Mouse (Mus musculus): ENCODE measurements at regions not wholly inside any gene's neighbourhood (a gene's known extent, or its start where the extent isn't known, plus 50 kb on each side); places are given as distances from the start of the nearest gene placed in this dataset.

- no peak for ATAC-seq (ENCODE audit: low read depth)
- Histone ChIP-seq H3K9me3 (ENCODE audit: control insufficient read depth, low read length) (no peaks in the 10 kb centered on the region), H3K36me3 (ENCODE audit: control insufficient read depth, insufficient read depth, low read length) (no peaks in the 10 kb centered on the region), H3K4me2 (ENCODE audit: low read depth, low read length) (no peak overlapping the region), H3K27me3 (ENCODE audit: control insufficient read depth, insufficient read depth, low read depth, low read length) (no peaks in the 10 kb centered on the region), H3K9ac (ENCODE audit: low read length) (no peak overlapping the region), H3K4me3 (ENCODE audit: low read length) (no peak overlapping the region), H3K27ac (ENCODE audit: low read length) (no peak overlapping the region), H3K4me1 (replicated peaks; ENCODE audit: control insufficient read depth, insufficient read depth, low read length) (no peaks in the 10 kb centered on the region)
- WGBS: 72% methylated on average over 4 of the region's 4 CpGs
Observed at GRCm38 (mm10) chr17:62083281-62083680, 797.8 kb downstream of the Efna5 start.

DNA sequence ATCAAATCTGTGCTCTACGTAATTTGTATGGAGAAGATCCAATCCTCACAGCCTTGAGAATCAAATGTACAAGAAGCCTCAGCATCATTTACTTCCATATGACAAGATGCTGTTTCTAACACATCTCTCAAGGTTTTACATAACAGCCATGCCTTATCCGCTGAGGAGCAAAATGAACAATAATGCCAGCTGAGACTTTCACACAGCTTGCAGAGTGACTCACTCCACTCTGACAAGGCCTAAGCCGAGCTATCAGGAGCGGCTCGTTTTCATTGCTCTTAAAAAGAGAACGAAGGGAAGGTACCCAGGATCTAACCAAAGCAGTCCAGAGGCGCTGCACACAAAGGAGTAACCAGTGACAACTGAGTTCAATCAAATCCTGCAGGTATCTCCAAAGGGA, 803.5 kb downstream of the Efna5 start:
- WGBS: 67% methylated on average over 7 of the region's 7 CpGs
- no peak overlapping the region for H3K27ac ChIP-seq (ENCODE audit: low read length)
- no peaks in the 10 kb centered on the region for H3K27me3 ChIP-seq (ENCODE audit: control insufficient read depth, insufficient read depth, low read depth, low read length)
- no peaks in the 10 kb centered on the region for H3K36me3 ChIP-seq (ENCODE audit: control insufficient read depth, insufficient read depth, low read length)
- H3K4me2 ChIP-seq (ENCODE audit: low read depth, low read length): no peak overlapping the region
- no peaks in the 10 kb centered on the region for H3K9me3 ChIP-seq (ENCODE audit: control insufficient read depth, low read length)
- ATAC-seq (ENCODE audit: low read depth): no peak
- no peak overlapping the region for H3K9ac ChIP-seq (ENCODE audit: low read length)
- no peaks in the 10 kb centered on the region for H3K4me1 ChIP-seq (replicated peaks; ENCODE audit: control insufficient read depth, insufficient read depth, low read length)
- no peak overlapping the region for H3K4me3 ChIP-seq (ENCODE audit: low read length)

- no peak overlapping the region for H3K4me2 ChIP-seq (ENCODE audit: low read depth, low read length)
- H3K27me3 ChIP-seq (ENCODE audit: control insufficient read depth, insufficient read depth, low read depth, low read length): no peaks in the 10 kb centered on the region
- no peak overlapping the region for H3K4me3 ChIP-seq (ENCODE audit: low read length)
- H3K36me3 ChIP-seq (ENCODE audit: control insufficient read depth, insufficient read depth, low read length): no peaks in the 10 kb centered on the region
- no peak for ATAC-seq (ENCODE audit: low read depth)
- no peaks in the 10 kb centered on the region for H3K9me3 ChIP-seq (ENCODE audit: control insufficient read depth, low read length)
- H3K9ac ChIP-seq (ENCODE audit: low read length): no peak overlapping the region
- 77% methylated on average over 1 of the region's 1 CpGs for WGBS
- no peaks in the 10 kb centered on the region for H3K4me1 ChIP-seq (replicated peaks; ENCODE audit: control insufficient read depth, insufficient read depth, low read length)
- no peak overlapping the region for H3K27ac ChIP-seq (ENCODE audit: low read length)
Observed at GRCm38 (mm10) chr17:62064939-62065338, 816.2 kb downstream of the Efna5 start.

DNA sequence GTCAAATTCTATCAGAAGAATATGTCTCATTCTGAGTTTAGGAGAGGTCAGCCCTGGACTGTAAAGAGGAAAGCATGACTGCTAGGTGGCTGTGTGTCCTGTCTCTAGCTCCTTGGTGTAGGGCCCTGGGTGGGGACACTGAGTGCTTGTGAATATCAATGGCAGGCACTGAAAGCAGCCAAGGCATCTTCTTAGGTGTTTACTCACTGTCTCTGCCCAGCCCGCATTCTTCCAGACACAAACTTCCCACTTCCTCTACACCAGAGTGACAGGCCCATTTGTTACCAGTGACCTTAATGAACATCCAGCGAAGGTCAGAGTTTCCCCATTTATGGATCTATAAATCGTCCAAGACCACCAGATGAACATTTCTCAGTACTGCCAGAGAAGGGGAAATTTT, 823.1 kb downstream of the Efna5 start:
- no peak overlapping the region for H3K27ac ChIP-seq (ENCODE audit: low read length)
- no peaks in the 10 kb centered on the region for H3K9me3 ChIP-seq (ENCODE audit: control insufficient read depth, low read length)
- H3K4me3 ChIP-seq (ENCODE audit: low read length): no peak overlapping the region
- WGBS: 30% methylated on average over 3 of the region's 3 CpGs
- H3K4me2 ChIP-seq (ENCODE audit: low read depth, low read length): no peak overlapping the region
- no peaks in the 10 kb centered on the region for H3K36me3 ChIP-seq (ENCODE audit: control insufficient read depth, insufficient read depth, low read length)
- H3K27me3 ChIP-seq (ENCODE audit: control insufficient read depth, insufficient read depth, low read depth, low read length): no peaks in the 10 kb centered on the region
- H3K4me1 ChIP-seq (replicated peaks; ENCODE audit: control insufficient read depth, insufficient read depth, low read length): no peaks in the 10 kb centered on the region
- H3K9ac ChIP-seq (ENCODE audit: low read length): no peak overlapping the region
- ATAC-seq (ENCODE audit: low read depth): no peak

- no peaks in the 10 kb centered on the region for H3K4me1 ChIP-seq (replicated peaks; ENCODE audit: control insufficient read depth, insufficient read depth, low read length)
- H3K27me3 ChIP-seq (ENCODE audit: control insufficient read depth, insufficient read depth, low read depth, low read length): no peaks in the 10 kb centered on the region
- H3K4me2 ChIP-seq (ENCODE audit: low read depth, low read length): no peak overlapping the region
- no peak overlapping the region for H3K4me3 ChIP-seq (ENCODE audit: low read length)
- 44% methylated on average over 6 of the region's 6 CpGs for WGBS
- no peak overlapping the region for H3K27ac ChIP-seq (ENCODE audit: low read length)
- no peak for ATAC-seq (ENCODE audit: low read depth)
- no peaks in the 10 kb centered on the region for H3K36me3 ChIP-seq (ENCODE audit: control insufficient read depth, insufficient read depth, low read length)
- no peak overlapping the region for H3K9ac ChIP-seq (ENCODE audit: low read length)
- H3K9me3 ChIP-seq (ENCODE audit: control insufficient read depth, low read length): no peaks in the 10 kb centered on the region
Observed at GRCm38 (mm10) chr17:62054801-62055200, 826.3 kb downstream of the Efna5 start.

DNA sequence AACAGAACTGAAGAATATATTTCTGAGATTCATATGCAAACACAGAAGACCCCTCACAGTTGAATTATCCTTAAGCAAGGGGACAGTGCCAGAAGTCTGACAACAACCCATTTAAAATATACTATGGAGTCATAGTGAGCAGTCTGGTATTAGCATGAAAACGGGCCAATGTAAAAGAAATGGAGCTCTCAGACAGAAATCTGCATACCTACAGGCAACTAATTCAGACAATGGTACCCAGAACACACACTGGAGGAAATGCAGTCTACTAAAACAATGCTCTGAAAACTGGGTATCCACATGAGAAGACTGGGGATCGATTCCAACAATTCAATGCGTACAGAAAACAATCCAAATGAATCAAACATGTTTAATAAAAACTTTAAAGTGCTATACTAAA, 832.1 kb downstream of the Efna5 start:
- Histone ChIP-seq H3K27ac (ENCODE audit: low read length) (no peak overlapping the region), H3K36me3 (ENCODE audit: control insufficient read depth, insufficient read depth, low read length) (no peaks in the 10 kb centered on the region), H3K4me3 (ENCODE audit: low read length) (no peak overlapping the region), H3K27me3 (ENCODE audit: control insufficient read depth, insufficient read depth, low read depth, low read length) (no peaks in the 10 kb centered on the region), H3K9me3 (ENCODE audit: control insufficient read depth, low read length) (no peaks in the 10 kb centered on the region), H3K4me2 (ENCODE audit: low read depth, low read length) (no peak overlapping the region), H3K9ac (ENCODE audit: low read length) (no peak overlapping the region), H3K4me1 (replicated peaks; ENCODE audit: control insufficient read depth, insufficient read depth, low read length) (no peaks in the 10 kb centered on the region)
- WGBS: 77% methylated on average over 3 of the region's 3 CpGs
- ATAC-seq (ENCODE audit: low read depth): no peak

- WGBS: 72% methylated on average over 1 of the region's 1 CpGs
- ATAC-seq (ENCODE audit: low read depth): no peak
- H3K9ac ChIP-seq (ENCODE audit: low read length): no peak overlapping the region
- H3K27ac ChIP-seq (ENCODE audit: low read length): no peak overlapping the region
- no peaks in the 10 kb centered on the region for H3K4me1 ChIP-seq (replicated peaks; ENCODE audit: control insufficient read depth, insufficient read depth, low read length)
- no peaks in the 10 kb centered on the region for H3K27me3 ChIP-seq (ENCODE audit: control insufficient read depth, insufficient read depth, low read depth, low read length)
- H3K9me3 ChIP-seq (ENCODE audit: control insufficient read depth, low read length): no peaks in the 10 kb centered on the region
- H3K36me3 ChIP-seq (ENCODE audit: control insufficient read depth, insufficient read depth, low read length): no peaks in the 10 kb centered on the region
- H3K4me2 ChIP-seq (ENCODE audit: low read depth, low read length): no peak overlapping the region
- H3K4me3 ChIP-seq (ENCODE audit: low read length): no peak overlapping the region
Observed at GRCm38 (mm10) chr17:62030614-62031013, 850.5 kb downstream of the Efna5 start.

All from lung, embryonic 16.5 days (tissue).